In the genomic region with DNA sequence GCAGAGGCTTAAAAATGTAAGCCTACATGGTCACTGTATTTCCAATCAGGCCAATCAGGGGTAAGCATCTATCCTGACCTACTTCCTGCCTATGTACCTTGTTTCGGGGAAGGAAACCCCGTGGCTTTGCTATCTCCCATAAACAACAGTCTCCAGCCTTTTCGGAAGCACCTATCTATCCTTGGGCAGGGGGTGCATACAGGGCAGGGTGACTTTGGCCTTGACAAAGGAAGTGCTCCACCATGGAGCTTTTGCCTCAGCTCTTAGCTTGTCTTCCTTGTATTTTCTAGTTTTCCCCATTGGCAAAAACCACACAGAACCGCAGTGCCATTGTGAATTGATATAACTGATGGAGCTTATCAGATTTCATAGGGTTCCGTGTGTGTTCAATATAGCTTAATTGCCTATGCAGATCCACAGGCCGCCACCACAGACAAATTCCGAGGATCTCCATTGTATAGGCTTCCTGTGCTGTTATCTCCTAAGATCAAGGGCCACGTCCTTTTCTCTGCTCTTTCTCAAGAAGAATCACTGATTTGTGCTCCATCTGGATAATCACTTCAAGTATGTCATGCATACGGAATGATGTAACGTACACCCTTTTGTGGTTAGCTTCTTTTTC, we compare ENCODE assay signal across 20 mouse cellular contexts.
A peak's percentile ranks its signal among the peaks of the same experiment; 100 is the strongest.
DNase-seq lines count a peak whose midpoint lies in the region; ATAC-seq lines count a peak whose summit lies in the region.
"Had no signal": no experiment of that assay in that cellular context is flagged by ENCODE, and none has a peak within 500 bp of the region (broad histone marks: within the 10 kb centered on the region; RNA-seq: fewer than 3 reads in every experiment).

No protein-coding gene starts in this region.

- H3K4me1 ChIP-seq in hindbrain, embryonic 15.5 days (replicated peaks) = peaks cover 23% of the 10 kb centered on the region
- H3K4me1 ChIP-seq in hindbrain, embryonic 11.5 days (replicated peaks; ENCODE audit: control insufficient read depth, insufficient read depth, low read length) = 0 out of 2 replicates have a peak, but pooled peaks cover 2% of the 10 kb centered on the region
- H3K4me1 ChIP-seq in brown adipose tissue, adult 24 weeks (ENCODE audit: control insufficient read depth, insufficient read depth, insufficient read length, low read length) = peaks cover 39% of the 10 kb centered on the region

- no peaks in the 10 kb centered on the region for H3K27me3 ChIP-seq in hindbrain, embryonic 15.5 days
- no peaks in the 10 kb centered on the region for H3K27me3 ChIP-seq in hindbrain, embryonic 11.5 days (ENCODE audit: control insufficient read depth, insufficient read depth, low read length)
- H3K27me3 ChIP-seq: embryonic facial prominence, embryonic 15.5 days had no signal

- H3K9ac ChIP-seq in hindbrain, embryonic 15.5 days = no peak overlapping the region
- no peak overlapping the region for H3K9ac ChIP-seq in hindbrain, embryonic 11.5 days (ENCODE audit: low read depth, low read length)
- H3K9ac ChIP-seq: embryonic facial prominence, embryonic 15.5 days had no signal

- no peaks in the 10 kb centered on the region for H3K9me3 ChIP-seq in hindbrain, embryonic 15.5 days
- H3K9me3 ChIP-seq in hindbrain, embryonic 11.5 days (ENCODE audit: control insufficient read depth, low read length) = no peaks in the 10 kb centered on the region
- H3K9me3 ChIP-seq: embryonic facial prominence, embryonic 15.5 days; forebrain, embryonic 10.5 days had no signal

- 0 out of 2 replicates have a peak overlapping the region, but pooled peaks have one; percentile 11 for H3K27ac ChIP-seq in hindbrain, embryonic 15.5 days (replicated peaks)
- no peak overlapping the region for H3K27ac ChIP-seq in hindbrain, embryonic 11.5 days (ENCODE audit: low read depth, low read length)
- H3K27ac ChIP-seq in brown adipose tissue, adult 24 weeks (replicated peaks; ENCODE audit: low read depth, low read length) = peak overlapping the region; percentile 44
- H3K27ac ChIP-seq: forebrain, embryonic 10.5 days; hindbrain, postnatal 0 days had no signal

- no peak overlapping the region for H3K4me2 ChIP-seq in hindbrain, embryonic 15.5 days
- no peak overlapping the region for H3K4me2 ChIP-seq in hindbrain, embryonic 11.5 days (replicated peaks; ENCODE audit: low read depth, low read length)
- H3K4me2 ChIP-seq: embryonic facial prominence, embryonic 15.5 days had no signal

- peak; percentile 92 for DNase-seq in heart, adult 11 months
- DNase-seq in heart, adult 8-10 months (ENCODE audit: low spot score) = no peak
- DNase-seq in hindbrain, embryonic 11.5 days (ENCODE audit: low spot score) = no peak
- DNase-seq in retina, embryonic 14.5 days (ENCODE audit: low spot score) = peak; percentile 19
- no peak for DNase-seq in right cerebral cortex, postnatal 10 days (ENCODE audit: low spot score in 2 of 2)
- DNase-seq: adrenal gland, postnatal 14 days; cerebellum, adult 8-10 months; cerebellum, postnatal 14 days; embryo, embryonic 11 days; gastrocnemius, postnatal 14 days; heart, postnatal 14 days; kidney, adult 11 months; kidney, adult 9 months had no signal

- no peak for ATAC-seq in hindbrain, embryonic 15.5 days (ENCODE audit: low FRiP score, low read depth)
- no peak for ATAC-seq in hindbrain, embryonic 11.5 days (ENCODE audit: low FRiP score)
- ATAC-seq: forebrain, embryonic 16.5 days; hindbrain, postnatal 0 days had no signal

- H3K4me3 ChIP-seq in hindbrain, embryonic 15.5 days = no peak overlapping the region
- H3K4me3 ChIP-seq in hindbrain, embryonic 11.5 days (ENCODE audit: low read depth, low read length) = no peak overlapping the region
- H3K4me3 ChIP-seq in brown adipose tissue, adult 24 weeks (ENCODE audit: insufficient read depth, low read depth, low read length) = no peak overlapping the region
- H3K4me3 ChIP-seq: embryonic facial prominence, embryonic 15.5 days; erythroblast, embryonic 14.5 days; forebrain, embryonic 10.5 days had no signal

- 78% methylated on average over 10 of the region's 10 CpGs for WGBS in hindbrain, embryonic 15.5 days
- WGBS in hindbrain, embryonic 11.5 days = 82% methylated on average over 10 of the region's 10 CpGs

- H3K36me3 ChIP-seq in hindbrain, embryonic 15.5 days = no peaks in the 10 kb centered on the region
- no peaks in the 10 kb centered on the region for H3K36me3 ChIP-seq in hindbrain, embryonic 11.5 days (ENCODE audit: control insufficient read depth, insufficient read depth, low read length)
- H3K36me3 ChIP-seq: embryonic facial prominence, embryonic 15.5 days; forebrain, embryonic 10.5 days had no signal

Comparison
In these comparisons a context has a peak if more than half of its experiments do, and no peak if none do; other contexts are left out.
1. DNase-seq: peak in heart, adult 11 months (single experiment) and retina, embryonic 14.5 days (single experiment); none in heart, adult 8-10 months (single experiment), hindbrain, embryonic 11.5 days (single experiment) and right cerebral cortex, postnatal 10 days (0 of 2).